Mouse (Mus musculus): ENCODE results near the gene Ablim1. TPM values are rescaled to one million over a fixed set of nuclear protein-coding genes. Genes with fewer than 3 reads are reported as not detected.

The Ablim1 gene
- polyA plus RNA-seq, 1 experiment, result 12.2 TPM

GRCm38 (mm10) chr19:57131366-57131765, 183.4 kb downstream of the Ablim1 start:
- Histone ChIP-seq H3K27ac (ENCODE audit: insufficient read depth, low read length) (no peak overlapping the region), H3K9me3 (replicated peaks; ENCODE audit: control insufficient read depth, insufficient read depth, low read length, poor library complexity, severe bottlenecking) (no peaks in the 10 kb centered on the region), H3K4me1 (ENCODE audit: control insufficient read depth, insufficient read depth, low read length) (peaks cover 3% of the 10 kb centered on the region), H3K27me3 (ENCODE audit: control insufficient read depth, insufficient read depth, low read length, poor library complexity, severe bottlenecking) (no peaks in the 10 kb centered on the region), H3K36me3 (ENCODE audit: control insufficient read depth, insufficient read depth, low read length, poor library complexity, severe bottlenecking) (no peaks in the 10 kb centered on the region), H3K4me3 (ENCODE audit: low read depth, low read length) (no peak overlapping the region), H3K9ac (ENCODE audit: low read depth, poor library complexity, severe bottlenecking) (no peak overlapping the region)
- TF ChIP-seq POLR2A (IDR thresholded peaks at IDR 0.05; ENCODE audit: insufficient read depth, low read length), result no peak
- no peak for TF ChIP-seq EP300 (IDR thresholded peaks at IDR 0.05; ENCODE audit: insufficient read depth, low read depth, low read length)
- no peak for TF ChIP-seq CTCF (IDR thresholded peaks at IDR 0.05; ENCODE audit: low read depth, low read length)

GRCm38 (mm10) chr19:57130591-57130990, 184.1 kb downstream of the Ablim1 start:
- no peaks in the 10 kb centered on the region for H3K36me3 ChIP-seq (ENCODE audit: control insufficient read depth, insufficient read depth, low read length, poor library complexity, severe bottlenecking)
- H3K4me3 ChIP-seq (ENCODE audit: low read depth, low read length), result no peak overlapping the region
- peaks cover 3% of the 10 kb centered on the region for H3K4me1 ChIP-seq (ENCODE audit: control insufficient read depth, insufficient read depth, low read length)
- H3K9me3 ChIP-seq (replicated peaks; ENCODE audit: control insufficient read depth, insufficient read depth, low read length, poor library complexity, severe bottlenecking), result no peaks in the 10 kb centered on the region
- H3K27ac ChIP-seq (ENCODE audit: insufficient read depth, low read length), result no peak overlapping the region
- no peak overlapping the region for H3K9ac ChIP-seq (ENCODE audit: low read depth, poor library complexity, severe bottlenecking)
- H3K27me3 ChIP-seq (ENCODE audit: control insufficient read depth, insufficient read depth, low read length, poor library complexity, severe bottlenecking), result no peaks in the 10 kb centered on the region
- TF ChIP-seq POLR2A (IDR thresholded peaks at IDR 0.05; ENCODE audit: insufficient read depth, low read length) (no peak), CTCF (IDR thresholded peaks at IDR 0.05; ENCODE audit: low read depth, low read length) (no peak), EP300 (IDR thresholded peaks at IDR 0.05; ENCODE audit: insufficient read depth, low read depth, low read length) (no peak)

GRCm38 (mm10) chr19:57129729-57130128, 185.0 kb downstream of the Ablim1 start:
- Histone ChIP-seq H3K4me3 (ENCODE audit: low read depth, low read length) (no peak overlapping the region), H3K27ac (ENCODE audit: insufficient read depth, low read length) (no peak overlapping the region), H3K9ac (ENCODE audit: low read depth, poor library complexity, severe bottlenecking) (no peak overlapping the region), H3K4me1 (ENCODE audit: control insufficient read depth, insufficient read depth, low read length) (peaks cover 3% of the 10 kb centered on the region), H3K27me3 (ENCODE audit: control insufficient read depth, insufficient read depth, low read length, poor library complexity, severe bottlenecking) (no peaks in the 10 kb centered on the region), H3K36me3 (ENCODE audit: control insufficient read depth, insufficient read depth, low read length, poor library complexity, severe bottlenecking) (no peaks in the 10 kb centered on the region), H3K9me3 (replicated peaks; ENCODE audit: control insufficient read depth, insufficient read depth, low read length, poor library complexity, severe bottlenecking) (no peaks in the 10 kb centered on the region)
- no peak for TF ChIP-seq POLR2A (IDR thresholded peaks at IDR 0.05; ENCODE audit: insufficient read depth, low read length)
- no peak for TF ChIP-seq EP300 (IDR thresholded peaks at IDR 0.05; ENCODE audit: insufficient read depth, low read depth, low read length)
- TF ChIP-seq CTCF (IDR thresholded peaks at IDR 0.05; ENCODE audit: low read depth, low read length), result no peak

GRCm38 (mm10) chr19:57128037-57128436, 186.7 kb downstream of the Ablim1 start:
- Histone ChIP-seq H3K4me1 (ENCODE audit: control insufficient read depth, insufficient read depth, low read length) (peaks cover 3% of the 10 kb centered on the region), H3K4me3 (ENCODE audit: low read depth, low read length) (no peak overlapping the region), H3K27ac (ENCODE audit: insufficient read depth, low read length) (no peak overlapping the region), H3K9ac (ENCODE audit: low read depth, poor library complexity, severe bottlenecking) (no peak overlapping the region), H3K36me3 (ENCODE audit: control insufficient read depth, insufficient read depth, low read length, poor library complexity, severe bottlenecking) (no peaks in the 10 kb centered on the region), H3K27me3 (ENCODE audit: control insufficient read depth, insufficient read depth, low read length, poor library complexity, severe bottlenecking) (no peaks in the 10 kb centered on the region), H3K9me3 (replicated peaks; ENCODE audit: control insufficient read depth, insufficient read depth, low read length, poor library complexity, severe bottlenecking) (no peaks in the 10 kb centered on the region)
- TF ChIP-seq EP300 (IDR thresholded peaks at IDR 0.05; ENCODE audit: insufficient read depth, low read depth, low read length) (no peak), CTCF (IDR thresholded peaks at IDR 0.05; ENCODE audit: low read depth, low read length) (no peak), POLR2A (IDR thresholded peaks at IDR 0.05; ENCODE audit: insufficient read depth, low read length) (no peak)

GRCm38 (mm10) chr19:57127523-57127922, 187.2 kb downstream of the Ablim1 start:
- Histone ChIP-seq H3K27ac (ENCODE audit: insufficient read depth, low read length) (no peak overlapping the region), H3K27me3 (ENCODE audit: control insufficient read depth, insufficient read depth, low read length, poor library complexity, severe bottlenecking) (no peaks in the 10 kb centered on the region)
- no peak for TF ChIP-seq EP300 (IDR thresholded peaks at IDR 0.05; ENCODE audit: insufficient read depth, low read depth, low read length)
- no peak for TF ChIP-seq POLR2A (IDR thresholded peaks at IDR 0.05; ENCODE audit: insufficient read depth, low read length)
- TF ChIP-seq CTCF (IDR thresholded peaks at IDR 0.05; ENCODE audit: low read depth, low read length), result no peak

GRCm38 (mm10) chr19:57126950-57127349, 187.8 kb downstream of the Ablim1 start:
- Histone ChIP-seq H3K36me3 (ENCODE audit: control insufficient read depth, insufficient read depth, low read length, poor library complexity, severe bottlenecking) (no peaks in the 10 kb centered on the region), H3K9me3 (replicated peaks; ENCODE audit: control insufficient read depth, insufficient read depth, low read length, poor library complexity, severe bottlenecking) (no peaks in the 10 kb centered on the region), H3K9ac (ENCODE audit: low read depth, poor library complexity, severe bottlenecking) (no peak overlapping the region)

More at GRCm38 (mm10) chr19:57127523-57127922, 187.2 kb downstream of the Ablim1 start:
- H3K9ac ChIP-seq (ENCODE audit: low read depth, poor library complexity, severe bottlenecking), result no peak overlapping the region
- H3K4me1 ChIP-seq (ENCODE audit: control insufficient read depth, insufficient read depth, low read length), result peaks cover 3% of the 10 kb centered on the region
- no peaks in the 10 kb centered on the region for H3K36me3 ChIP-seq (ENCODE audit: control insufficient read depth, insufficient read depth, low read length, poor library complexity, severe bottlenecking)
- no peak overlapping the region for H3K4me3 ChIP-seq (ENCODE audit: low read depth, low read length)
- H3K9me3 ChIP-seq (replicated peaks; ENCODE audit: control insufficient read depth, insufficient read depth, low read length, poor library complexity, severe bottlenecking), result no peaks in the 10 kb centered on the region

More at GRCm38 (mm10) chr19:57126950-57127349, 187.8 kb downstream of the Ablim1 start:
- Histone ChIP-seq H3K27ac (ENCODE audit: insufficient read depth, low read length) (no peak overlapping the region), H3K4me1 (ENCODE audit: control insufficient read depth, insufficient read depth, low read length) (peaks cover 3% of the 10 kb centered on the region), H3K4me3 (ENCODE audit: low read depth, low read length) (no peak overlapping the region), H3K27me3 (ENCODE audit: control insufficient read depth, insufficient read depth, low read length, poor library complexity, severe bottlenecking) (no peaks in the 10 kb centered on the region)
- TF ChIP-seq EP300 (IDR thresholded peaks at IDR 0.05; ENCODE audit: insufficient read depth, low read depth, low read length), result no peak
- TF ChIP-seq POLR2A (IDR thresholded peaks at IDR 0.05; ENCODE audit: insufficient read depth, low read length), result no peak
- TF ChIP-seq CTCF (IDR thresholded peaks at IDR 0.05; ENCODE audit: low read depth, low read length), result no peak
